Mouse (Mus musculus) forebrain, embryonic 15.5 days (tissue): ENCODE measurements around the gene Tex2. TPM values are rescaled to one million over a fixed set of nuclear protein-coding genes. Genes with fewer than 3 reads are reported as not detected.

Source experiments
- ATAC-seq: fragments of 200-750 bp; cut with Nextera tagmentation; replicated peaks from 2 replicates; pipeline ENCODE4 v1.8.0; 2017; ENCODE audit warnings: mild to moderate bottlenecking, moderate TSS enrichment, moderate library complexity
- H3K27ac ChIP-seq: fragments of 300-500 bp; sonication (generic); replicated peaks from 2 replicates; pipeline ENCODE4 v1.5.1; 2015; ENCODE audit warnings: mild to moderate bottlenecking, inconsistent platforms
- H3K27me3 ChIP-seq: fragments of 300-500 bp; sonication (generic); 2 replicates; pipeline ENCODE4 v1.6.1; 2015; ENCODE audit warnings: inconsistent platforms
- H3K36me3 ChIP-seq: fragments of 300-500 bp; sonication (generic); 2 replicates; pipeline ENCODE4 v1.6.1; 2015; ENCODE audit warnings: mild to moderate bottlenecking, inconsistent platforms
- H3K4me1 ChIP-seq: fragments of 300-500 bp; sonication (generic); 2 replicates; pipeline ENCODE4 v1.6.1; 2015; ENCODE audit warnings: inconsistent platforms
- H3K4me2 ChIP-seq: fragments of 300-500 bp; sonication (generic); replicated peaks from 2 replicates; pipeline ENCODE4 v1.6.1; 2015; ENCODE audit warnings: mild to moderate bottlenecking, inconsistent platforms
- H3K4me3 ChIP-seq: fragments of 300-500 bp; sonication (generic); 2 replicates; pipeline ENCODE4 v1.5.1; 2015; ENCODE audit warnings: mild to moderate bottlenecking, inconsistent platforms
- H3K9ac ChIP-seq: fragments of 300-500 bp; sonication (generic); replicated peaks from 2 replicates; pipeline ENCODE4 v1.6.1; 2015; ENCODE audit warnings: mild to moderate bottlenecking, inconsistent platforms
- H3K9me3 ChIP-seq: fragments of 300-500 bp; sonication (generic); 2 replicates; pipeline ENCODE4 v1.6.1; 2016; ENCODE audit warnings: inconsistent platforms
- WGBS: fragments of 180-500 bp; shearing (Covaris S2); methylation state at CpG from one replicate; pipeline ENCODE4 v1.1.7; 2015; ENCODE audit warnings: mixed read lengths; 5-methylcytosine and 5-hydroxymethylcytosine counted together
- polyA plus RNA-seq: library from polyadenylated mRNA; unstranded; fragments of >200 nt; fragmentation: Nextera tagmentation; extraction: Ambion mirVana; gene quantifications from 2 replicates; pipeline ENCODE4 v1.2.1, GENCODE M21; 2015

Gene Tex2
- polyA plus RNA-seq, 1 experiment from 2014 or later, result 15.2 TPM

DNA sequence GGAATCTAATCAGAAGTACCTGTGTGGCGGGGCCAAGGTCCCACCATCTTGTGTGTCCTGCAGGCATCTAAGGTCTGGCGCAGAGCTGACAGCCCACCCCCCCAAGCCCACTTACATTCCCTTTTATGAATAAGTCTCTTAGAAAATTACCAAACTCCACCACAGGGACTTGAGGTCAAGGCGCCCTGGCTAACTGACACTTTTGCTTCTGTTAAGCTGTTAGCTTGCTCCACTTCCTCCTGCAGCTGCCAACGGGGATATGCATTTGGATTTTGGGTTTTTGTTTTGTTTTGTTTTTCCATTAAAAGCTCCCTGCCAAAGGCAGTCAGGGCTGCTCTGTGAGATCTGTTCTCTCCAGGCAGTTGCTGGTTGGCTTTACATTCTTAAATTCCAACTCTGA is 2.3 kb upstream of the Tex2 start:
- H3K4me3 ChIP-seq, result no peak overlapping the region
- 77% methylated on average over 4 of the region's 4 CpGs for WGBS

DNA sequence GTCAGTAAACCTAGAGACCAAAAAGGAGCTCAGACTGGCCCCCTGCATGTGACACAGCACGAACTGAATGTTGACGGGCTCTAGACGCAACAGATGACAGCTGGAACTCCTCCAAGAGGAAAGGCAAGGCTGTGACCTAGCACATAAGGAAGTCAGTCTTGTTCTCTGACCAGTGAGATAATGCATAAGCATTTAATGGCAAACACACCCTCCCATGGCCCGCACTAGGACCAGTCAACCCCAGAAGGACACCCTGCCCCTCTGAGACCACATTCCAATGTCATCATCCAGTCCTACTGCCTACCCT is 1.1 kb upstream of the Tex2 start:
- 77% methylated on average over 4 of the region's 4 CpGs for WGBS
- no peak overlapping the region for H3K4me2 ChIP-seq
- H3K27ac ChIP-seq, result no peak overlapping the region
- peaks cover 5% of the 10 kb centered on the region; the same call in 1 of the 2 replicates for H3K27me3 ChIP-seq
- no peak overlapping the region for H3K9ac ChIP-seq
- no peak overlapping the region for H3K4me3 ChIP-seq
- no peaks in the 10 kb centered on the region for H3K9me3 ChIP-seq
- H3K36me3 ChIP-seq, result no peaks in the 10 kb centered on the region
- ATAC-seq, result no peak
- peaks cover 15% of the 10 kb centered on the region for H3K4me1 ChIP-seq

More for the DNA sequence above, 2.3 kb upstream of the Tex2 start:
- no peak overlapping the region for H3K4me2 ChIP-seq
- ATAC-seq, result no peak
- H3K36me3 ChIP-seq, result no peaks in the 10 kb centered on the region
- H3K9ac ChIP-seq, result no peak overlapping the region
- peaks cover 5% of the 10 kb centered on the region; the same call in 1 of the 2 replicates for H3K27me3 ChIP-seq
- no peak overlapping the region for H3K27ac ChIP-seq
- H3K4me1 ChIP-seq, result peaks cover 15% of the 10 kb centered on the region
- H3K9me3 ChIP-seq, result no peaks in the 10 kb centered on the region

GRCm38 (mm10) chr11:106613638-106614338 is 565 bp upstream of the Tex2 start:
- peak overlapping the region; percentile 79 for H3K4me2 ChIP-seq
- no peak for ATAC-seq
- H3K9ac ChIP-seq, result peak overlapping the region; percentile 80; the same call in 1 of the 2 replicates
- peak overlapping the region; percentile 70 for H3K27ac ChIP-seq
- no peaks in the 10 kb centered on the region for H3K36me3 ChIP-seq
- H3K27me3 ChIP-seq, result peaks cover 5% of the 10 kb centered on the region; the same call in 1 of the 2 replicates
- peak overlapping the region; percentile 65 for H3K4me3 ChIP-seq
- peaks cover 15% of the 10 kb centered on the region for H3K4me1 ChIP-seq
- no peaks in the 10 kb centered on the region for H3K9me3 ChIP-seq
- 55% methylated on average over 15 of the region's 15 CpGs for WGBS

- Histone ChIP-seq H3K27ac (peak overlapping the region; percentile 70), H3K27me3 (peaks cover 5% of the 10 kb centered on the region; the same call in 1 of the 2 replicates), H3K36me3 (no peaks in the 10 kb centered on the region), H3K4me1 (peaks cover 15% of the 10 kb centered on the region), H3K4me2 (peak overlapping the region; percentile 79), H3K9ac (peak overlapping the region; percentile 80), H3K4me3 (peak overlapping the region; percentile 65), H3K9me3 (no peaks in the 10 kb centered on the region)
- ATAC-seq, result peak; percentile 86; the same call in 1 of the 2 replicates
- under 1% methylated on average over 66 of the region's 67 CpGs for WGBS
Measured at GRCm38 (mm10) chr11:106612209-106612960, 838 bp downstream of the Tex2 start.

DNA sequence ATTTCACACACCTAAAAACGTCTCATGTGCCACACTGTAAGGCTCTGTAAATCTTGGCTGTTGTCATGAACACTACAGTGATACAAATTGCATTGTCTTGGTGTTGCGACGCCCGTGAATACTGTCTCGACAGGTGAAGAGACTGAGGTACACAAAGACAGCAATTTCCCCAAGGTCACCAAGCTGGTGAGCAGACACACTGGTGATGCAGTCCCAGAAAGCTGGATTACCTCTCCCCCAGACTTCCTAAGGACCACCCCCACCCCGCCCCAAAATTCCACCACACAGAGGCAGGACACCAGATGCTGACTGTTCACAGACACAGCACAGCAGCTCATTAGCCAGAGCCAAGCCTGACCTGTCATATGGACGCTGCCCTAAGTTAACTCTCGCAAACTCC is 3.5 kb downstream of the Tex2 start:
- H3K27ac ChIP-seq, result no peak overlapping the region

DNA sequence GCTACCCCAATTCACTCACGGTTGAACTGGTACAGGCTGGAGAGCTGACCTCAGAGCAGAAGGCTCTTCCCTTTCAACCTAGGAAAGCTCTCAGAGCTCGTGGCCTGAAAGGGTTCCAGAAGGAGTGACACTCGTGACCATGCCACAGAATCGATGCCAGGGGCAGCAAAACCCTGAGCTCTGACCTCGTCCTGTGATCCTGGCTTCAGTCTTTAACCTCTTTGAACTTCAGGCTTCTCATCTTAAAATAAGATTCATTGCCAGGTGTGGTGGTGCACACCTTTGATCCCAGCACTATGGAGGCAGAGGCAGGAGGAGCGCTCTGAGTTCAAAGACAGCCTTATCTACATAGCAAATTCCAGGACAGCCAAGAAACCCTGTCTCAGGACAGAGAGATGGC is 5.9 kb downstream of the Tex2 start:
- Histone ChIP-seq H3K27ac (no peak overlapping the region), H3K9me3 (no peaks in the 10 kb centered on the region), H3K9ac (no peak overlapping the region), H3K27me3 (peaks cover 5% of the 10 kb centered on the region; the same call in 1 of the 2 replicates), H3K4me3 (no peak overlapping the region), H3K4me1 (peaks cover 16% of the 10 kb centered on the region), H3K4me2 (no peak overlapping the region), H3K36me3 (0 out of 2 replicates have a peak, but pooled peaks cover 4% of the 10 kb centered on the region)
- ATAC-seq, result no peak
- WGBS, result 61% methylated on average over 6 of the region's 6 CpGs

More for the DNA sequence above, 3.5 kb downstream of the Tex2 start:
- Histone ChIP-seq H3K4me3 (no peak overlapping the region), H3K9ac (no peak overlapping the region), H3K9me3 (no peaks in the 10 kb centered on the region), H3K36me3 (0 out of 2 replicates have a peak, but pooled peaks cover under 1% of the 10 kb centered on the region), H3K4me2 (no peak overlapping the region), H3K4me1 (peaks cover 22% of the 10 kb centered on the region), H3K27me3 (peaks cover 5% of the 10 kb centered on the region; the same call in 1 of the 2 replicates)
- ATAC-seq, result no peak
- 75% methylated on average over 8 of the region's 8 CpGs for WGBS

GRCm38 (mm10) chr11:106606042-106606441 is 7.2 kb downstream of the Tex2 start:
- Histone ChIP-seq H3K9me3 (no peaks in the 10 kb centered on the region), H3K36me3 (0 out of 2 replicates have a peak, but pooled peaks cover 4% of the 10 kb centered on the region), H3K9ac (no peak overlapping the region), H3K4me3 (no peak overlapping the region), H3K4me1 (peaks cover 6% of the 10 kb centered on the region), H3K27ac (no peak overlapping the region; the same call in 1 of the 2 replicates), H3K27me3 (no peaks in the 10 kb centered on the region), H3K4me2 (no peak overlapping the region)
- ATAC-seq, result no peak
- 36% methylated on average over 5 of the region's 5 CpGs for WGBS

GRCm38 (mm10) chr11:106603230-106603629 is 10.0 kb downstream of the Tex2 start:
- Histone ChIP-seq H3K9ac (no peak overlapping the region), H3K27me3 (no peaks in the 10 kb centered on the region), H3K36me3 (0 out of 2 replicates have a peak, but pooled peaks cover 4% of the 10 kb centered on the region), H3K27ac (no peak overlapping the region), H3K4me3 (no peak overlapping the region), H3K4me2 (no peak overlapping the region), H3K9me3 (no peaks in the 10 kb centered on the region), H3K4me1 (peaks cover 6% of the 10 kb centered on the region)
- 95% methylated on average over 11 of the region's 11 CpGs for WGBS
- no peak for ATAC-seq

GRCm38 (mm10) chr11:106600124-106600523 is 13.1 kb downstream of the Tex2 start:
- Histone ChIP-seq H3K4me2 (no peak overlapping the region), H3K36me3 (0 out of 2 replicates have a peak, but pooled peaks cover 4% of the 10 kb centered on the region), H3K4me1 (no peaks in the 10 kb centered on the region), H3K9ac (no peak overlapping the region), H3K9me3 (no peaks in the 10 kb centered on the region), H3K27ac (no peak overlapping the region), H3K27me3 (no peaks in the 10 kb centered on the region), H3K4me3 (no peak overlapping the region)
- 83% methylated on average over 5 of the region's 5 CpGs for WGBS
- ATAC-seq, result no peak

DNA sequence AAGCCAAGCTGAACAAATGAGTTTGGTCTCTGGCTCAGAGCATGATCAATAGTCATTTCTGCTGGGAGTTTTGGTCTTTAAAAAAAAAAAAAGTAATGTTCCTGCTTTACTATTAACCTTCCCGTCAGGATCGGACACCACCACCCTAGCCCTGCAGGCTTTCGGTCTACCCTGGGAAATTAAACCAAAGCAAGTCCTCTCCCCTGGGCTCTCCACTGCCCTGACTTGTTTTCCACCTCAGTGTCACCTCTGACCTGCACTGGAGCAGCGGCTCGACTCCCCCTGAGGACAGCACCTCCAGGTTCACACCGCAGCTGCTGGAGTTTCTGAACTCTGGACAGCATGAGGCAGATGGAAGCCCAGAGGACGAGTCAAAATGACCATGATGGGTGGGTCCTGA is 13.9 kb downstream of the Tex2 start:
- WGBS, result 88% methylated on average over 7 of the region's 7 CpGs
- Histone ChIP-seq H3K9me3 (no peaks in the 10 kb centered on the region), H3K9ac (no peak overlapping the region), H3K36me3 (0 out of 2 replicates have a peak, but pooled peaks cover under 1% of the 10 kb centered on the region), H3K4me3 (no peak overlapping the region), H3K4me2 (no peak overlapping the region), H3K27me3 (no peaks in the 10 kb centered on the region), H3K4me1 (no peaks in the 10 kb centered on the region), H3K27ac (no peak overlapping the region)
- ATAC-seq, result no peak

DNA sequence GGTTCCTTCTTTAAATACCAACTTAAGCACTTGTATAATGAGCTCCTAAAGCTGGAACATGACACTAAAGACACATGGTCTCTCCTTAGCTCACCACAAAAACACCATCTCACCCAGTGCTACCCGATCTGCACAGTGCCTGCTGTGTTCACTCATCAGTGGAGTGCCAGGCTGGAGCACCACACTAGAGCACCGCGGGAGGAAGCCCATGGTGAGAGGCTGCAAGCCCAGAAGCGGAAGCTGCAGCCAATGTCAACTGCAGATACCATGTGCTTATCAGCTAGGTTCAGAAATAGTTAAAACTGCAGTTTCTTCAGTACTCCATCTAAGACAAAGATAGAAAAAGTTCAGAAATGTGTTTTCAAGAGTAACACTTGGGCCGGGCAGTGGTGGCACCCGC is 14.9 kb downstream of the Tex2 start:
- 82% methylated on average over 6 of the region's 6 CpGs for WGBS
- Histone ChIP-seq H3K36me3 (no peaks in the 10 kb centered on the region), H3K27ac (no peak overlapping the region), H3K27me3 (no peaks in the 10 kb centered on the region), H3K9me3 (no peaks in the 10 kb centered on the region), H3K4me2 (no peak overlapping the region), H3K4me3 (no peak overlapping the region), H3K4me1 (no peaks in the 10 kb centered on the region), H3K9ac (no peak overlapping the region)
- ATAC-seq, result no peak

- H3K27ac ChIP-seq, result no peak overlapping the region
- no peaks in the 10 kb centered on the region for H3K9me3 ChIP-seq
- no peaks in the 10 kb centered on the region for H3K4me1 ChIP-seq
- no peak for ATAC-seq
- no peak overlapping the region for H3K9ac ChIP-seq
- H3K36me3 ChIP-seq, result no peaks in the 10 kb centered on the region
- H3K4me3 ChIP-seq, result no peak overlapping the region
- no peak overlapping the region for H3K4me2 ChIP-seq
- no peaks in the 10 kb centered on the region for H3K27me3 ChIP-seq
- WGBS, result 75% methylated on average over 10 of the region's 10 CpGs
Measured at GRCm38 (mm10) chr11:106597737-106598330, 15.4 kb downstream of the Tex2 start.
